Mouse (Mus musculus) olfactory bulb, adult 2 months (tissue): Measurements from ENCODE around the gene Lbr. TPM values are rescaled to one million over a fixed set of nuclear protein-coding genes. Genes with fewer than 3 reads are reported as not detected.

Experiments
- H3K27ac ChIP-seq: fragments of 200-500 bp; 2 replicates; pipeline ENCODE4 v1.5.1; 2012; ENCODE audit warnings: low read depth, low read length; ENCODE audit not compliant: insufficient read depth
- H3K4me1 ChIP-seq: fragments of 200-500 bp; 2 replicates; pipeline ENCODE4 v1.6.1; 2012; ENCODE audit warnings: low read length; ENCODE audit not compliant: control insufficient read depth, insufficient read depth
- H3K4me3 ChIP-seq: fragments of 200-500 bp; 2 replicates; pipeline ENCODE4 v1.5.1; 2012; ENCODE audit warnings: mild to moderate bottlenecking, low read depth, low read length, moderate library complexity; ENCODE audit not compliant: insufficient read depth
- CTCF ChIP-seq: fragments of 200-500 bp; IDR thresholded peaks from 2 replicates; pipeline ENCODE4 v1.5.1; 2012; ENCODE audit warnings: low read depth, mild to moderate bottlenecking, low read length, moderate library complexity; ENCODE audit not compliant: insufficient read depth
- POLR2A ChIP-seq: fragments of 200-500 bp; IDR thresholded peaks from 2 replicates; pipeline ENCODE4 v1.6.1; 2012; ENCODE audit warnings: mild to moderate bottlenecking, low read depth, low read length, moderate library complexity; ENCODE audit not compliant: insufficient read depth
- WGBS: fragments of 180-500 bp; shearing (Covaris S2); methylation state at CpG from one replicate; pipeline ENCODE4 v1.1.7; 2018; 5-methylcytosine and 5-hydroxymethylcytosine counted together
- polyA plus RNA-seq: library from polyadenylated mRNA; stranded (reverse); fragments of >200 nt; gene quantifications from 2 replicates; pipeline ENCODE4 v1.2.4, GENCODE M21; 2012; ENCODE audit warnings: low replicate concordance; ENCODE audit not compliant: missing spikeins, insufficient read depth, insufficient read length

The Lbr gene
- polyA plus RNA-seq, 1 experiment, result not detected

GRCm38 (mm10) chr1:181841864-181842672, 778 bp downstream of the Lbr start:
- TF ChIP-seq POLR2A, result peak; percentile 91
- no peak for TF ChIP-seq CTCF

GRCm38 (mm10) chr1:181841396-181841795, 1.4 kb downstream of the Lbr start:
- Histone ChIP-seq H3K4me3 (peak overlapping the region; percentile 77), H3K27ac (peak overlapping the region; percentile 83; the same call in 1 of the 2 replicates), H3K4me1 (peaks cover 8% of the 10 kb centered on the region; the same call in 1 of the 2 replicates)
- WGBS, result 1% methylated on average over 16 of the region's 16 CpGs
- no peak for TF ChIP-seq POLR2A
- TF ChIP-seq CTCF, result no peak

More at GRCm38 (mm10) chr1:181841864-181842672, 778 bp downstream of the Lbr start:
- under 1% methylated on average over 113 of the region's 113 CpGs for WGBS
- H3K4me1 ChIP-seq, result peaks cover 8% of the 10 kb centered on the region; the same call in 1 of the 2 replicates
- peak overlapping the region; percentile 83 for H3K27ac ChIP-seq
- H3K4me3 ChIP-seq, result peak overlapping the region; percentile 77

- H3K4me3 ChIP-seq, result no peak overlapping the region
- no peak overlapping the region for H3K27ac ChIP-seq
- no peak for TF ChIP-seq CTCF
- no peak for TF ChIP-seq POLR2A
- H3K4me1 ChIP-seq, result peaks cover 8% of the 10 kb centered on the region; the same call in 1 of the 2 replicates
- WGBS, result 34% methylated on average over 6 of the region's 6 CpGs
Measured at GRCm38 (mm10) chr1:181839746-181840366, 3.0 kb downstream of the Lbr start.

- Histone ChIP-seq H3K27ac (no peak overlapping the region), H3K4me3 (no peak overlapping the region), H3K4me1 (peaks cover 9% of the 10 kb centered on the region; the same call in 1 of the 2 replicates)
- TF ChIP-seq POLR2A, result no peak
- no peak for TF ChIP-seq CTCF
- 85% methylated on average over 5 of the region's 5 CpGs for WGBS
Measured at GRCm38 (mm10) chr1:181838111-181838510, 4.7 kb downstream of the Lbr start.

- Histone ChIP-seq H3K4me3 (no peak overlapping the region), H3K4me1 (peaks cover 9% of the 10 kb centered on the region), H3K27ac (no peak overlapping the region)
- 63% methylated on average over 6 of the region's 6 CpGs for WGBS
- TF ChIP-seq POLR2A (no peak), CTCF (no peak)
Measured at GRCm38 (mm10) chr1:181833143-181833542, 9.7 kb downstream of the Lbr start.

- Histone ChIP-seq H3K27ac (no peak overlapping the region), H3K4me1 (peaks cover 8% of the 10 kb centered on the region), H3K4me3 (no peak overlapping the region)
- 68% methylated on average over 5 of the region's 5 CpGs for WGBS
- TF ChIP-seq CTCF, result no peak
Measured at GRCm38 (mm10) chr1:181832720-181833119, 10.1 kb downstream of the Lbr start.

- TF ChIP-seq POLR2A, result no peak
- no peak for TF ChIP-seq CTCF
- 91% methylated on average over 5 of the region's 5 CpGs for WGBS
Measured at GRCm38 (mm10) chr1:181828365-181828764, 14.5 kb downstream of the Lbr start.

GRCm38 (mm10) chr1:181826716-181827115, 16.1 kb downstream of the Lbr start:
- whole genome bisulfite sequencing, result 93% methylated on average over 7 of the region's 7 CpGs
- Histone ChIP-seq H3K27ac (no peak overlapping the region), H3K4me3 (no peak overlapping the region), H3K4me1 (no peaks in the 10 kb centered on the region)
- no peak for TF ChIP-seq CTCF
- no peak for TF ChIP-seq POLR2A

More at GRCm38 (mm10) chr1:181828365-181828764, 14.5 kb downstream of the Lbr start:
- Histone ChIP-seq H3K4me3 (no peak overlapping the region), H3K27ac (no peak overlapping the region), H3K4me1 (peaks cover 7% of the 10 kb centered on the region)

GRCm38 (mm10) chr1:181811481-181812223, 31.2 kb downstream of the Lbr start:
- H3K27ac ChIP-seq, result no peak overlapping the region
- 88% methylated on average over 18 of the region's 18 CpGs for WGBS
- TF ChIP-seq POLR2A (no peak), CTCF (no peak)
- H3K4me3 ChIP-seq, result no peak overlapping the region
- H3K4me1 ChIP-seq, result no peaks in the 10 kb centered on the region
